Mouse (Mus musculus) left cerebral cortex, postnatal 25 days (tissue): ENCODE data around the gene Zc2hc1c. TPM values are rescaled to one million over a fixed set of nuclear protein-coding genes. Genes with fewer than 3 reads are reported as not detected.

ENCODE experiments used
- DNase-seq, 2 experiments: peaks; one replicate each; pipeline ENCODE4 v3.0.0; 2022; ENCODE audit warnings: low spot score in 2 of 2, mixed read lengths in 1 of 2
- intact Hi-C: fragments of 180-260 bp; cut with DNase I; formaldehyde crosslinking; loops from one replicate; pipeline ENCODE4 v1.15.1; 2025
- total RNA-seq, 2 experiments: library from RNA; stranded (reverse); gene quantifications; 2 replicates each; pipeline ENCODE4 v1.2.3; 2021

Zc2hc1c gene
- 1 to 10 TPM; 1.9 to 2.0 TPM for total RNA-seq

DNA sequence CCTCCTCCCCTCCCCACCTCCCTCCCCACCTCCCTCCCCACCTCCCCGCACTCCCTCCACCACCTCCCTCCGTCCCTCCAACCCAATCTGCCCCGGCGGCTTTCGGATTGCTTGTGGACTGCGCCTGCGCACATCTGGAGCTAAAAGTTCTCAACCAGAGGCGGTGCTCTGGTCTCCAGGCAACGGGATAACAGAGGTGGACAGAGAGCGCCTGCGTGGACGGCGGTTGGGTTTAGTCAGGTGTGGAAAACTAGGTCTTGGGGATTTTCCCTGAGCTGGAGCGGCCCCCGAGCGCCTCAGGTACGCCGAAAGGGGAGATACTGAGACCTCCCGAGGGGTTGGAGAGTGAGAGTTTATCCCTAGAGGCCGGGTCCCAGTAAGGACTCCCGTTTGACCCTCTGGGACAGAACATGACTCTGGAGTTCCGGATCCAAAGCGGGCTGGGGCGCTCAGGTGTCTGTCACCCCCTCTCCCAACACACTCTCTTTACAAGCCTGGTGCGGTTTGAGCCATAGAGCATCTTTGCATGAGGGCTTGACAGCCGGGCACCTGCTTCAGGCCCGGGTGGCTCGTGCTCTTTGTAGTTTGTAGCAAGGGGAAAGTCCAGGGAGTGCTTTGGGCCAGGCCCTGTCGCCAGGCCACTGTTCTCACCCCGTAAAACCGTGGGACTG, at the start of gene Zc2hc1c:
Gene Zc2hc1c, plus strand, starts transcription at position 106 of the 671 bp plus-strand sequence.
- intact Hi-C loops = loop anchor here (5.0 kb wide), 1 partner anchor 146 kb away; no protein-coding TSS in a partner anchor
- peak; percentile 80 to 87 for DNase-seq

DNA sequence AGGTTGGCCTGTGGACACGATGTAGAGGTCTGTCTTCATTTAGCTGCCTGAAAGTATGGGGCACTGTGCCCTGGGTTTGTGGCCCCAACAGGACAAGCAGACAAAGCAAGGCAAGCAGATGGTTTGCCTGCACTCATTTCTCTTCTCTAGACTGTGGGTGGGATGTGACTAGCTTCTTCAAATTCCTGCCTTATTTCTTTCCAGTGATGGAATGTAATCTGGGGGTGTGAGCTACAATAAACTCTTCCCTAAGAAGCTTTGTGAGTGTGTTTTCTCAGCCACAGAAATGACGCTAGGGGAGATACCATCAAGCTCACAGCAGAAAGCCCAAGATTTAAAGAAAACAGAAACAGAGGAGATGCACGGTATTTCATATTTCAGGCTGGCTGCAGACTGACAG, 36.3 kb upstream of the Zc2hc1c start:
- intact Hi-C loops = no loop called here
- DNase-seq = peak in 1 of 2 experiments; percentile 51

DNA sequence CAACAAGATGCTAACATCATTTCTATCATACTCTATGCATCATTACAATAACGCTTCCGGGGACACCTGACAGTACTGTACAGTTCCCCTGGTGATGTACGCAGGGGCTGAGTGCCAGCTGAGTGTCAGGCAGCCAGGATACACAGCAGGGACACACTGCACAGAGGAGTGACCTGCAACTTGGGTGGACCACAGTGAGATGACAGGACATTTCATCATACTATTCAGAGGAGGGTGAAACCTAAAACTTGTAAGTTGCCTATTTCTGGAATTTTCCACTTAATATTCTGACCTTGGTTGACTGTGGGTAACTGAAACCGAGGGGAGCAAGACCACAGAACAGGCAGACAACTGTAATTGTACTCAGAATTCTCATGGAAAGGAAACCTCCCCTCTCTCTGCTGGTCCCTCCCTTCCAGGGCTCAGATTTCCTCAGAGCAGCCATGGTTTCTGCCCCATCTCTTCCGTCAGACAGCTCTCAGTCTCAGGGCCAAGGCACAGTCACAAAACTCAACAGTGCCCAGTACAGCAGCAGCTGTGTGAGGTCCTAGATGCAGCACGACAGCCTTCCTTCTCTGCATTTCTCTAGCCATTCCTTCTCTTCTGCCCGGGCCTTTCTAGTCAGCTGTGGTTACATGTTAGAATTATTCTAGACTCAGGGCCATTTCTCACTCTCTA, 32.2 kb upstream of the Zc2hc1c start:
- intact Hi-C loops = no loop called here

DNA sequence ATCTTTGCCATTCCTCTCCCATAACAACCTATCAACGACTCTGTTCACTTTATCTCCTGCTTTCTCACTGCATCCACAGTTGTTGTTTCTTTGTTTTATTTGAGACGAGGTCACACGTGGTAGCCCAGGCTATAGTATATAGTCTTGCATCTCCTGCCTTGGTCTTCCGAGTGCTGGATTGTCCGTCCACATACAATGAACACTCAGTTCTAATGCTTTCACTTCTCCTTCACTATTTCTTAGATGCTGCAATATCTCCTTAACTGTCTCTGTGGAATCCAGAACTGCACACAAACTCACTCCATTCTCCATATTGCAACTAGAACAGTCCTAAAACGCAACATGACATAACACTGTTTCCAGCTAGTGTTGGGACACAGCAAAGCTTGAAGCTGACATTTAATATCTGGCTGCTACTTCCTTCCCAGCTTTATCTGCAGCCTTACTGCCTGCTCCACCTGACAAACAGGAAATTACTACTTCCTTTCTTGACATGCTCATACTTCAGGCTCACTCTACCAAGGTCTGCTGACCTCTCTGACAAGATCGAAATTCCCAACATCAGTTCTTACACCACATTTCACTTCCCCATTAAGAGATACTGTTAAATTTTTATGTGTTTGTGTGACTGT, 31.3 kb upstream of the Zc2hc1c start:
- intact Hi-C loops = no loop called here

More for the DNA sequence above, 32.2 kb upstream of the Zc2hc1c start:
- no peak for DNase-seq

DNA sequence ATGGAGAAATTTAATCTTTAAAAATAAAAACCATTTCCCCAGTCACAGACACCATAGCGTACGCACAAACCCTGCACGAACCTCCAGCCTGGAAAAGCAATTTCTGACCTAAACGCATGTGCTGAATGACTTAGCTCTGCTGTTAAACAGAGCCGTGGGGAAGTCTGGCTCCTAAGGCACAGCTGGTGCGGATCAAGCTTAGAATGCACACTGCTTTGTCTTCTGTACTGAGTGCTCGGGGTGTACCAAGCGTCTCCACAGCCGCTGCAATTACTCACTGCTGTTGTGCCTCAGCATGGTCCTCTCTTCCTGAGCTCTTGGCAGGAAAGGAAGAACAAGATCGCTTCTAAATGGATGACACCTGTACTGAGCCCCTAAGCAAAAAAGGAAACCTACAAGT, 25.9 kb upstream of the Zc2hc1c start:
- intact Hi-C loops = no loop called here
- DNase-seq = no peak

More for the DNA sequence above, 31.3 kb upstream of the Zc2hc1c start:
- no peak for DNase-seq

DNA sequence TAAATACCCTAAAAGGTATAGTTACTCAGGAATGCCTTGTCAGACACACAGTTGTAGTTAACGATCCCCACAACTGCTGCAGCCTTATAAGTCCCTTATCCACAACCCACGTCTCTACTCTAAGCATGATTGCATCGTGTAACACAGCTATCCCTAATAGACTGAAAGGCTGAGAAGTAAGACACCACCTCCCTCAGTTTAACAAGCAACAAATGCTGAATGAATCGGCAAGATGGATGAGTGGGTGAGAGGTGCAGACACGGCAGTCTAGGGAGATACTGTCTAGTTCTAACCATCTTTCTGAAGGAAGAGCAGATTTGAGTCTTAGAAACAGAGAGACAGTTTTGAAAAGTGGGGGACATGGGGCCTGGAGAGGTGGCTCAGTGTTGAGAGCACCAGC, 25.2 kb upstream of the Zc2hc1c start:
- intact Hi-C loops = no loop called here
- peak in 1 of 2 experiments; percentile 62 for DNase-seq

DNA sequence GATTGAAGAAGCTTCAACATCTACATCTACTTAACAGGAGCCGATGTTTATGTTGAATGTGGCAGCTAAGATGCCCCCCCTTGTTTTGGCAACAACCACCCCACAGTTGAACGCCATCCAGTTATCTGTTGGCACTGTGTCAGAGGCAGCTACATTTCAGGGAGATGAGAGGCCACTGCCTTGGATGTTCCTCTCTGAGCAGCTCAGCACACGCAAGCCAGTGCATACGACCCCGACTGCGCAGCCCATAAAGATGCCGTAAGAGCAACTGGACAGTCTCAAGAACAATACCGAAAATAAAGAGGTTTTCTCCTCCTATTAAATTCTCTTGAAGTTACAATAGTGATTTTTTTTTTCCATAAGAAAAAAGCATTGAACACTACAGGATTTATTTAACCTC, 23.9 kb upstream of the Zc2hc1c start:
- intact Hi-C loops = no loop called here
- no peak for DNase-seq

DNA sequence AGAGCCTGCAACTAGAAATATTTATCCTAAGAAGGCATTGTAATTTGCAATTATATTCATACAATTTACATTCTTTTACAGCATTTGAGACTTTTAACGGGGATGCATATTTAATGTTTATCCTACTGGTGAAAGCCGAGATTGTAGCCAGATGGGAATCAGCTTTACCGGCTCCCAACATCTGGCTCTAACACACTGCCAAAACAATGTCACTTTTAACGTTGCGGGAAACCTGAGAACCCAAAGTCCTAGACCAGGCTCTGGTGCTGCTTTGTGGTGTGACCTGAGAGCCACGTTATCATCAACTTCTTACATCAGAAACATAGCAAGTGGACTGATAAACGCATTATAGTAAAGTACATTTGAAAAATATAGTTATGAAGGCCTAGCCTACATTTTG, 23.5 kb upstream of the Zc2hc1c start:
- no peak for DNase-seq

DNA sequence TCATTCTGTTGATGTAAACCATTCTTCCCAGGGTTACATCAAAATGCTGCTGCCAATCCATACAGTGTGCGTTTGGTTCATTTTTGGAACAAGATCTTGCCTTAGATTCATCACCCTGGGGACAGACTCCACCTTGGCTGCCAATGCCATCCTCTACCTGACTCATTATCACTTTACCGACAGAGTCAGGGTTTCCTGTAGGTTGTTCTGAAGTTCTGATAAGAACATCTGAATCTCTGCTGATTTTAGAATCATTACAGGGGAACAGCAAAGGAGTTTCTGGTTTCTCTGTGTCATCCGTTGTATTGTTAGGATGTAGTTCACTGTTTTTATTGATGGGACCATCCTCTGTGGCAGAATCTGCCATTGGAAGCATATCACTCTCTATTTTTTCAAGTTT, 22.1 kb upstream of the Zc2hc1c start:
- intact Hi-C loops = no loop called here
- DNase-seq = no peak

More for the DNA sequence above, 23.5 kb upstream of the Zc2hc1c start:
- intact Hi-C loops = no loop called here

DNA sequence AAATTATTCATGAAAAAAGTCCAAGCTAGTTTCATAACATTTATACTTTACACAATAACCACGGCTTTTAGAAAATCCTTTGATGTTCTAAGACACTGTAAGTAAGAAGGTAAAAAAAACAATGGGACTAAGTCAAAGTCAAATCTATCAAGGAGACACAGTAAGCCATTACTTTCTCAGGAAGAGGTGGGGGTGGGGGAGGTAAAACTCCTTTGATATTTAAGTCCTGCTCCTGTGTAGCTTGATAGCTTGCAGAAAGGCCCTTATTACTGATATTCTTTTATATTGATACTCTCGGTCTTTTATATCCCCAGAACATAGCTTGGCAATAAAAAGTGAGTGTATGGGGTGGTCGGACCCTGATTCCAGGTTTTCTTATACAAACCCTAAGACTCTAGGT, 18.6 kb upstream of the Zc2hc1c start:
- DNase-seq = no peak
- intact Hi-C loops = no loop called here

DNA sequence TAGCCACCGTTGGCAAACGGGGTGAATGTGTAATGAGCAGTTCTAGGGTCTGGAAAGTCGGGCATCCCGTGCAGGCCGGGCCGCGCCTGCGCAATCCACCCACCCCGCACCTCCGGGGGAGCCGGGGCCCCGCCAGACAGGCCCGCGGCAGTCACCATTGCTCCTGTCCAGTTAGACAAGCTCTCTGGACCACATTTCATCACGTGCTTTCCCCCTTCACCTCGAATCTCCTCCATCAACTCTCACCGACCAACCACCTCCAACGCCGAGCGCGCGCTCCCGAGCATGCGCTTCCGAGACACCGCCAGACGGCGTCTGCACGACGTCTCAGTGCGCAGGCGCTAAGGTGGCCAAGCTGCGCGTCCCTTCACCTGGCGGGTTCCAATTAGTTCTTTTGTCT, 18.1 kb upstream of the Zc2hc1c start, which contains the start of gene Mlh3:
Gene Mlh3, minus strand, starts transcription at position 281 of the 400 bp plus-strand sequence.
- intact Hi-C loops = no loop called here
- DNase-seq = peak; percentile 88 to 90

DNA sequence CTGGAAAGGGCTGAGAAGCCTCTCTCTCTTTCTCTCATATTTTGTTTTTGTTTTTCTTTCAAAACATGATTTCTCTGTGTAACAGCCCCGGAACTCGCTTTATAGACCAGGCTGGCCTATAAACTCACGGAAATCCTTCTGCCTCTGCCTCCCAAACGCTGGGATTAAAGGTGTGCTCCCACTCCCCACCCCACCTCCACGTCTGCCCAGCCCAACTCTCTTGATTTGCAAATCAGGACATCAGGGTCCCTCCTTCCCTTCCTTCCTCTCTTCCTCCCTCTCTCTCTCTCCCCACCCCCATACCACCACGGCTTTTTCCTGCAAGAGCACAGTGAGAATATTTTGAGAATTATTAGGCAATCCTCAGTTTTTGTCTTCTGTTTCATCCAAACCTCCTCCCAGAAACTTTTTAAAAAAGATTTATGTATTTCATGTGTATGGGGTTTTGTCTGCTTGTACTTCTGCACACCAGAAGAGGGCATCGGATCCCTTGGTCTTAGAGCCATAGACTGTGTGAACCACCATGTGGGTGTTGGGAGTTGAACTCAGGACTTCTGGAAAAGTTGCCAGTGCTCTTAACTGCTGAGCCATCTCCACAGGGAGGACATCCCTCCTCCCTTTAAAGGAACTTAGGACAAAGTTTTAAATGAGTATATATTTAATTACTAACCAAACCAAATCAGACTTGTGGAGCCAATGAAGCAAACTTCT, 17.1 kb upstream of the Zc2hc1c start:
- DNase-seq = no peak
- intact Hi-C loops = no loop called here

DNA sequence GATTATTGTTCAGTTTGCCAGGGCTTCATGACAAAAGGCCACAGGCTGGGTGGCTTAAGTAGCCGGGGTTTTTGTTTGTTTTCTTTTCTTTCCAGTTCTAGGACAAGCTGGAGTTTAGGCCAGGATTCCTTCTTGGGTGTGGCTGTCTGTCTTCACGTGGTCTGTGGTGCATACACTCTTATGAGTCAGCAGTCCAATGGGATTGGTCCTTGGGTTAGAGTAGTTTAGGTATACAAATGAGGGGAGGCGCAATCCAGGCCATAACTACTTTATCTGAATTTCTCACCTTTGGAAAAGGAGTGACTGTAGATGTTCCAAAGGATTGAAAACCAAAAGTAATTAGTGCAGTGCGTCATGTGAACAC, 16.6 kb upstream of the Zc2hc1c start:
- no peak for DNase-seq
- intact Hi-C loops = no loop called here

DNA sequence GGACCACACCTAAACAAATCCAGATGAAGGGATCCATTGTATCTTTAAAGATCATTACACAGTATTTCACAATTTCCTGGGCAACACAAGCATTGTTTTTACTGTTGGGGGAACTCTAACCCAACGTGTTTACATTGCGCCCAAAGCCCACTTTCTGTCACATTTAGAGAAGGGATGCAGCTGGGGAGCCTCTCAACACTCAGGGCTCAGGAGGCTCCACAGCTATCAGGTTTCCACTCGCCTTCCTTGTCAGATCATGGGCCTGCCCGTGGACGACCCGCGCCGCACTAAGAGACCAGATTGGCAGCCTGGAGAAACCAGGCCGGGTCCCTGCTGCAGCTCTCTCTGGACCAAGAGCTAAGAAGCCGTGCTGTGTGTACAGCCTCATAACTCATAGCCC, 14.9 kb upstream of the Zc2hc1c start:
- no peak for DNase-seq
- intact Hi-C loops = no loop called here

DNA sequence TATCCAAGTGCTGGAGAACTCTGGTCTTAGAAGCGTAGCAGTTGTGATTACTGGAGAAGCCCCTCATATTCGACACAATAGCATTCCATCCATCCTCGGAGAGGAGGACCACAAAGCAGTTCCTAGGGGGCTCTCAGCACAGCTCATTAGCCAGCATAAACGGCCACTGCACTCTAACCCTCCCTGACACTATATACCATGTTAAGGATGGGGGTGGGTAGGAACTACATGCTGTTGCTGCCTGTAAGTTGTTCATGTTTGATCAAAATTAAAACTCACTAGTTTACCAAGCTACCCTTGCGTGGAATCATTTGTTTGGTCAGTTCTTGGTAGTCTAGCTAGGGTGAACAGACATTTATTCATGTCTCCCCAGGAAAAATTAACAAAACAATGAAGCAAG, 12.1 kb upstream of the Zc2hc1c start:
- no peak for DNase-seq
- intact Hi-C loops = no loop called here

DNA sequence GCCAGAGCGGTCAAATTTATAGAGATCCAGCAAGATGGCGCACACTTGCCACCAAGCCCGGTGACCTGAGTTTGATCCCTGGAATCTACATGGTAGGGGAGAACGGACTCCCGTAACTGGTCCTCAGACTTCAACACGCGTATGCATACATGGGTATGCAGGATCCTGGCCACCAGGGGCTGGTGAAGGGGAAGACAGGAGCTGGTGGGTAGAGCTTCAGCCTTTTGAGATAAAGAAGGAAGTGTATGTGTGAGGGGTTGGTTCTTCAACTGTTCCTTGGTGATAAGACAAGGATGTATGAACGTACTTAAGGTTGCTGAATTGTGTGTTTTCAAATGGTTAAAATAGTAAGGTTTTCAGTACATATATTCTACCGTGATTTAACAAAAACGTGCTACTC, 9.5 kb upstream of the Zc2hc1c start:
- intact Hi-C loops = no loop called here
- DNase-seq = no peak

DNA sequence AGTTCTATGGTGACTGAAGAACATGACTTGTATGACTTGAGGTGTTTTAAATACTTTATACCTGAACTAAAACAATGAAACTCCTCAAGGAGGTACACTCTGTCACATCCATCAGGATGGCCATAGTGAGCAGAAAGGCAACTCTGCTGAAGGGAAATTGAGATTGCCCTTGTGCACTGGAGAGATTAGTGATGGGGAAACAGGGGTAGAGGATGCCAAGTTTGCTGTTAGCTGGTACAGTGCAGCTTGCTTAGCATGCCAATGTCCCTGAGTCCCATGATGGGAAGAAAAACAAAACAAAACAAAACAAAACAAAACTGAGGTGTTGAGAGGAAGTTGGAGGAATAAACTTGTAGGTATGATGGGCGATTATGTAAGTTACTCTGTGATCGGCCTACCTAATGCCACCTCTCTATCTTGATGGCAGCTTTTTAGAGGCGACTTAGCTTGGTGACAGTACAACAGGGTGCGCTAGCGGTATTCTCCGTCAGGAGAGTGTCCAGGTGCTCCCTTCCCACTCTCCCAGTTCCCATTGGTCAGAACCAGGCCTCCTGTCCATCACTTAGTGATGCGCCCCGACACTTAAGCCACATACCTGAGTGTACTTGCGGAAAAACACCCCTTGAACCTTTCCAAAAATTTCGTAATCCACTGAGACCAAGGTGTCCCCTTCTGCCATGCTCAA, 8.9 kb upstream of the Zc2hc1c start:
- no peak for DNase-seq
- intact Hi-C loops = no loop called here

DNA sequence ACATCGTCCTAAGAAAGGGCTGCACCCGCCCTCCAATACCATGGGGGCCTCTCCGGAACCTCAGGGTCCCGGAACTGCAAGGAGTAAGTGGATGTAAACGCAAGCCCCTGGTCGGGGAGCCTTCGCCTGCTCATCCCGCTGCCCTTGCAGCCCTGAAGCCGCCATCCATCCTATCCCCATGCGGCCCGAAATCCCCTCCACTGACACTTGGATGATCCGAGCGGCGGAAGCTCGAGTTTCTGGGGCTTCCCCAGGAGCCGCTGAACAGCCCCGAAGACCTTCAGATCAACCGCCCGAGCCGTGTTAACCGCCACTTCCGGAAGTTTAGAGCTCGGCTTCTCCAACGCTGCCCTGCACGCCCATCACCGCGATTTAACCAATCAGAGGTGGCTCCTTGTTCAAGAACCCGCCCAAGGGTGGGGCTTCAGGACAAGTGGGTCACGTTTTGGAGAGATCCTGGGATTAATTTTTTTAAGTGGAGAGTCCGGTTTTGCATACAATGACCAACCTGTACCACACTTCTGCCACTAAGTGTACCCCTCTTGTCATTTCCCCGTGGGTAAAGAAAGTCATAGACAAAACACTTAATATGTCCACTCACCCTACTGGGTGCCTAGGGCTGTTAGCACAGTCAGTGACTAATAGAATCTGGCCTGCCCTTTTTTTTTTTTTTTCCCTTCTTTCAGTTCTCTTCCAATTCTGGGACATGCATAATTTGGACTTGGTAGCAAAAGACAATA, 8.1 kb upstream of the Zc2hc1c start:
- intact Hi-C loops = no loop called here

More for the DNA sequence above, 8.1 kb upstream of the Zc2hc1c start:
- DNase-seq = peak; percentile 95 to 99
